Mouse (Mus musculus) stomach, embryonic 14.5 days (tissue): ENCODE measurements around the gene Mast2. TPM values are rescaled to one million over a fixed set of nuclear protein-coding genes. Genes with fewer than 3 reads are reported as not detected.

ENCODE experiments used
- ATAC-seq: fragments of 200-750 bp; cut with Nextera tagmentation; 2 replicates; pipeline ENCODE4 v1.8.0; 2017; ENCODE audit warnings: low read depth, moderate TSS enrichment; ENCODE audit not compliant: insufficient number of reproducible peaks, insufficient read depth, low FRiP score
- H3K27ac ChIP-seq: fragments of 300-500 bp; sonication (generic); 2 replicates; pipeline ENCODE4 v1.5.1; 2014; ENCODE audit warnings: mild to moderate bottlenecking, low read length, moderate library complexity, mixed read lengths
- H3K27me3 ChIP-seq: fragments of 300-500 bp; sonication (generic); 2 replicates; pipeline ENCODE4 v1.6.1; 2014; ENCODE audit warnings: low read length, control low read depth, mixed read lengths; ENCODE audit not compliant: control insufficient read depth, insufficient read depth
- H3K36me3 ChIP-seq: fragments of 300-500 bp; sonication (generic); 2 replicates; pipeline ENCODE4 v1.6.1; 2014; ENCODE audit warnings: mild to moderate bottlenecking, control low read depth, low read length, moderate library complexity, mixed read lengths; ENCODE audit not compliant: control insufficient read depth, insufficient read depth
- H3K4me1 ChIP-seq: fragments of 300-500 bp; sonication (generic); 2 replicates; pipeline ENCODE4 v1.6.1; 2014; ENCODE audit warnings: low read length, control low read depth, mixed read lengths; ENCODE audit not compliant: control insufficient read depth, insufficient read depth
- H3K4me2 ChIP-seq: fragments of 300-500 bp; sonication (generic); replicated peaks from 2 replicates; pipeline ENCODE4 v1.6.1; 2014; ENCODE audit warnings: low read depth, low read length, control low read depth
- H3K4me3 ChIP-seq: fragments of 300-500 bp; sonication (generic); 2 replicates; pipeline ENCODE4 v1.5.1; 2014; ENCODE audit warnings: low read depth, low read length, control low read depth
- H3K9ac ChIP-seq: fragments of 300-500 bp; sonication (generic); replicated peaks from 2 replicates; pipeline ENCODE4 v1.6.1; 2014; ENCODE audit warnings: low read depth, mild to moderate bottlenecking, control low read depth, low read length, moderate library complexity, mixed read lengths
- H3K9me3 ChIP-seq: fragments of 300-500 bp; sonication (generic); 2 replicates; pipeline ENCODE4 v1.6.1; 2016; ENCODE audit warnings: low read depth, low read length, control low read depth; ENCODE audit not compliant: control insufficient read depth
- WGBS: fragments of 180-500 bp; shearing (Covaris S2); extraction: QIAGEN DNeasy Blood & Tissue Kit; methylation state at CpG from one replicate; pipeline ENCODE4 v1.1.7; 2014; 5-methylcytosine and 5-hydroxymethylcytosine counted together
- polyA plus RNA-seq: library from polyadenylated mRNA; unstranded; fragments of >200 nt; fragmentation: Nextera tagmentation; extraction: Ambion mirVana; gene quantifications from 2 replicates; pipeline ENCODE4 v1.2.1, GENCODE M21; 2014

Gene Mast2
- polyA plus RNA-seq, 1 experiment from 2014 or later = 23.4 TPM

DNA sequence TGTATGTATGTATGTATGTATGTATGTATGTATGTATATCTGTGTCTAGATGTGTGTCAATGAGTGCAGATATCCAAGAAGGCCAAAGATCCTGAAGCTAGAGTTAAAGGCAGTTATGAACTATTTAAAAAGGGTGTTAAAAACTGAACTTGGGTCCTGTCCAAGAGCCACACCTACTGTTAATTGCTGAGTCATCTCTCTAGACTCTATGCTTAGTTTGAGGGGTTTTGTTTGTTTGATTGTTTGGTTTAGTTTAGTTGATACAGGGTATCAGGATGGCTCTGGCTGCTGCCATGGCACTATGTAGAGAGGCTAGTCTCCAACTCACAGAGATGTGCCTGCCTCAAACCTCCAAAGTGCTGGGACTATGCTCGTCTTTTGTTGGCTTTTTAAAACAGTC lies 61.3 kb downstream of the Mast2 start:
- WGBS = 85% methylated on average over 1 of the region's 1 CpGs
- ATAC-seq = no peak
- Histone ChIP-seq H3K27ac (no peak overlapping the region), H3K9ac (no peak overlapping the region), H3K4me2 (no peak overlapping the region), H3K4me3 (no peak overlapping the region), H3K36me3 (no peaks in the 10 kb centered on the region), H3K4me1 (0 out of 2 replicates have a peak, but pooled peaks cover 2% of the 10 kb centered on the region), H3K9me3 (no peaks in the 10 kb centered on the region), H3K27me3 (no peaks in the 10 kb centered on the region)

DNA sequence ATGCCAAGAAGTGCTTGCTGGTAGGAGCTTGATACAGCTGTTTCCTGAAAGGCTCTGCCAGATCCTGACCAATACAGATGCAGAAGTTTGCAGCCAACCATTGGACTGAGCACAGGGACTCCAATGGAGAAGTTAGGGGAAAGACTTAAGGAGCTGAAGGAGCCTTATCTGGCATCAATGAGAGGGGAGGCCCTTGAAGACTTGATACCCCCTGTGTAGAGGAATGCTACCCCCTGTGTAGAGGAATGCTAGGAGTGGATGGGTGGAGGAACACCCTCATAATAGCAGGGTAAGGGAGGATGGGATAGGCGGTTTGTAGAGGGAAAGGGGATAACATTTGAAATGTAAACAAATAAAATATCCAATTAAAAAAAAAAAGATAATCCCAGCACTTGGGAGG lies 65.9 kb downstream of the Mast2 start:
- Histone ChIP-seq H3K4me1 (no peaks in the 10 kb centered on the region), H3K36me3 (no peaks in the 10 kb centered on the region), H3K9ac (no peak overlapping the region), H3K27me3 (no peaks in the 10 kb centered on the region), H3K4me3 (no peak overlapping the region), H3K9me3 (no peaks in the 10 kb centered on the region), H3K27ac (no peak overlapping the region), H3K4me2 (no peak overlapping the region)
- no peak for ATAC-seq
- WGBS = 42% methylated on average over 1 of the region's 1 CpGs

DNA sequence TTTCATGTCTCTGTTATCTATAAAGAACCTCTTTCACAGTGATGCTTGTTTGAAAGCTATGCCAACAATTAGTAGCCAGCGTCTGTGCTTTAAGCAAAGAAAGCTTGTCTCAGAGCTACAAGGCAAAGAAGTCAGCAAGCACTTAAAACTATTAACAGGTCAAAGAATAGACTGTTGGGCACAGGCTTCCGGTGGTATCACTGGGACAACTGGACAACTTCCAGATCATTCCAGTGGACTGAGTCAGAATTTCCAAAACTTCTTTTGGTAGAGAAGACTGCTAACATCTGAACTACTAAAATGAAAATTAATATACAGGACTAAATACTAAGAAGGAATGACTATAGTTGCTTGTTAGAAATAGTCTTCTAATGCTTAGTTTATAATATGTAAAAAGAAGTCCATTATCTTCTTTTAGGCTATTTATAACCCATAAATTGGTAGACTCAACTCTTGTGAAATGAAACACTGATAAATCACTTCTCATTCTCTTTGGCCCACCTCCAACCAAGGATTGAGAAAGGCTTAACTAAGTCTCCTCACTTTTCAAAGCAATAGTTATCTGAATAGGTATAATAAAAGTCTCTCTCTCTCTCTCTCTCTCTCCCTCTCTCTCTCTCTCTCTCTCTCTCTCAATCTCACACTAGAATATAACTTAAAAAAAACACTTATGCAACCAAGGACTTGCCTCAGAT lies 85.9 kb downstream of the Mast2 start:
- no peak overlapping the region for H3K4me2 ChIP-seq
- H3K36me3 ChIP-seq = no peaks in the 10 kb centered on the region
- H3K9ac ChIP-seq = no peak overlapping the region
- no peak overlapping the region for H3K27ac ChIP-seq
- no peaks in the 10 kb centered on the region for H3K4me1 ChIP-seq
- H3K9me3 ChIP-seq = no peaks in the 10 kb centered on the region
- no peak overlapping the region for H3K4me3 ChIP-seq
- WGBS = 38% methylated on average over 2 of the region's 2 CpGs
- no peaks in the 10 kb centered on the region for H3K27me3 ChIP-seq
- ATAC-seq = no peak

DNA sequence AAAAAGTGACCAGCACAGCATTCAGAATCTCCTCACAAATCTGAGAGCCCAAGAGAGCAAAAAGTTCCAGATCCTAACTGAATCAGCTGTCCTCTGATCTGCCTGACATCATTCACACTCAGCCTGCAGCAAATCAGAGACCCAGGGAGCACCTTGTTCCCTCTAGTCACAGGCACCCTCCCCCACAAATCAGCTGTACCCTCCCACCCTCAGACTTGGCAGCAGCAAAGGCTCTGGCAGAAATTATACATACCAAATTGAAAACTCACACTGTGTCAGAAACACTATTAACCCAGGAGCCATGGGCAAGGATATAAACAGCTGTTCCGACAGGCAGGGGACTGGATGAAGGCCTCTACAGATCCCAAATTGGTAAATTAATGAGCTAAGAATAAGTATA lies 92.3 kb downstream of the Mast2 start:
- H3K9ac ChIP-seq = no peak overlapping the region
- WGBS = 58% methylated on average over 1 of the region's 1 CpGs
- H3K4me3 ChIP-seq = no peak overlapping the region
- ATAC-seq = no peak
- H3K9me3 ChIP-seq = no peaks in the 10 kb centered on the region
- no peaks in the 10 kb centered on the region for H3K27me3 ChIP-seq
- no peak overlapping the region for H3K4me2 ChIP-seq
- H3K4me1 ChIP-seq = no peaks in the 10 kb centered on the region
- H3K36me3 ChIP-seq = no peaks in the 10 kb centered on the region
- H3K27ac ChIP-seq = no peak overlapping the region

DNA sequence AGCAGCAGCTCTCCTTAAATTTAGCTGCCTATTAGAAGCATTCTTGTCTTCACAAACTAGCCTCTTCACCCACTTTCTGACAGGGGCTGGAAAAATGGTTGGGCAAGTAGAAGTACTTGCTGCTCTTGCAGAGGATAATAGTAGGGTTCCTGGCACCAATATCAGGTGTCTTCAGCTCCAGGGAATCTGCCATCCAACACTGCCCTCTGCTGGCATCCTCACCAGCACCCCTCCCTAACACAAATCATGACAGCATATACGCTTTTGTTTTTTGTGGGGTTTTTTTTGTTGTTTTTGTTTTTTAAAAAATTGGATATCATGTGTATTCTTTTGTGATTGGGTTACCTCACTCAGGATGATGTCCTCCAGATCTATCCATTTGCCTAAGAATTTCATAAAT lies 105.9 kb downstream of the Mast2 start:
- no peak overlapping the region for H3K4me3 ChIP-seq
- no peaks in the 10 kb centered on the region for H3K9me3 ChIP-seq
- no peaks in the 10 kb centered on the region for H3K4me1 ChIP-seq
- no peak overlapping the region for H3K4me2 ChIP-seq
- WGBS = 94% methylated on average over 1 of the region's 1 CpGs
- H3K27me3 ChIP-seq = no peaks in the 10 kb centered on the region
- no peaks in the 10 kb centered on the region for H3K36me3 ChIP-seq
- H3K27ac ChIP-seq = no peak overlapping the region
- H3K9ac ChIP-seq = no peak overlapping the region
- no peak for ATAC-seq

DNA sequence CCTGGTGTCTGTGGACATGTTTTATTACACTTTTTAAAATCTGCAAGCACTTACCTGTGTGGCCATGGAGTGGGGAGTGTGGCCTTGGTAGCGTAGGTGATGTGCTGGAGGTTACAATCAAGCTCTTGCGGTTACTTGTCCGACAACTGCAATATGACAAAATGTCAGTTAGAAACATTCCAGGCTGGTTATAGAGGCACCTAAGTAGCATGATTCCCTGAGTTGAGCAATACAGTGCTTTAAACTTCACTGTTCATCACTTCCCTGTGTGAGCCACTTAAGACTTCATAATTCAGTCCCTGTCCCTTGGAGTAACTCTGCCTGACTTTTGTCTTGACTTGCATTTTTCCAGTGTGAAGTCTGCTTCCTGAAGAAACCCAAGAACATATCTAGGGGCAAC lies 111.1 kb downstream of the Mast2 start:
- H3K27me3 ChIP-seq = no peaks in the 10 kb centered on the region
- no peaks in the 10 kb centered on the region for H3K9me3 ChIP-seq
- no peaks in the 10 kb centered on the region; the same call in 1 of the 2 replicates for H3K36me3 ChIP-seq
- no peak for ATAC-seq
- H3K27ac ChIP-seq = no peak overlapping the region
- WGBS = 96% methylated on average over 3 of the region's 3 CpGs
- no peak overlapping the region for H3K4me2 ChIP-seq
- no peak overlapping the region for H3K4me3 ChIP-seq
- H3K9ac ChIP-seq = no peak overlapping the region
- H3K4me1 ChIP-seq = no peaks in the 10 kb centered on the region

DNA sequence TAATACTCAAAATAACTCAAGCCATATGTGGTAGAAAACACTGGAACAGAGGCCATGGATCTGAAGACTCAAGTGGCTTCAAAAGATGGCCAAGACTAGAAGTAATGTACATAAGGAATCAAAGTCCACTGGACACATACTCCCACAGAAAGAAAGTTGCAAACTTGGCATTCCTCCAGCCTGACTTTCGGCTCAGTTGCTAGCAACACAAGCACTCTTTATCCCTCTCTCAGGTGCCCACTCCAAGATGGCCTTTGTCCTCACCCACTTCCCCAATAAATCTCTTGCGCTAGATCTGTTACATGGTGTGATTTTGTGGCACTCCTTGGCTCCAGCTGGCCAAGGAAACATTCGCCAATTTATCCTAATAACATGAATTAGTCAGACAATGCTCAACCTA lies 111.5 kb downstream of the Mast2 start:
- Histone ChIP-seq H3K9ac (no peak overlapping the region), H3K36me3 (no peaks in the 10 kb centered on the region; the same call in 1 of the 2 replicates), H3K4me1 (no peaks in the 10 kb centered on the region), H3K4me3 (no peak overlapping the region), H3K27ac (no peak overlapping the region), H3K27me3 (no peaks in the 10 kb centered on the region), H3K4me2 (no peak overlapping the region), H3K9me3 (no peaks in the 10 kb centered on the region)
- no peak for ATAC-seq
- WGBS = 80% methylated on average over 3 of the region's 3 CpGs

DNA sequence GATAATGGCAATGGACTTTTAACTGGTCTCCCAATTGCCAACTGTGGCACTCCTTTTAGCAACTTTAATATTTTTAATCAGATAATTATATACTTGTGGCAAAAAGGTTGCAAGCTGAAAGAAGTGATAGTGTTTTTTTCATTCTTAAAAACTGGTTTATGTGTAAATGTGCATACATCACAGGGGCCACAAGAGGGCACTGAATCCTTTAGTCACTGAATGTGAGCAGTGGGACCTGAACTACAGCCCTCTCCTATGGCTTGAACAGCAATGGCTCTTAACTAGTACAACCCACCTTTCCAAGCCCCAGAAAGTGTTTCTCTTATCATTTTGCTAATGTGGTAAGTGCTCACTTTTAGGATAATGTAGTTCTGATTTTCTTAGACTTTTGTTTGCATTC lies 121.9 kb downstream of the Mast2 start:
- Histone ChIP-seq H3K4me3 (no peak overlapping the region), H3K4me1 (no peaks in the 10 kb centered on the region), H3K4me2 (no peak overlapping the region), H3K27ac (no peak overlapping the region), H3K9ac (no peak overlapping the region), H3K27me3 (no peaks in the 10 kb centered on the region), H3K36me3 (no peaks in the 10 kb centered on the region), H3K9me3 (no peaks in the 10 kb centered on the region)
- ATAC-seq = no peak

DNA sequence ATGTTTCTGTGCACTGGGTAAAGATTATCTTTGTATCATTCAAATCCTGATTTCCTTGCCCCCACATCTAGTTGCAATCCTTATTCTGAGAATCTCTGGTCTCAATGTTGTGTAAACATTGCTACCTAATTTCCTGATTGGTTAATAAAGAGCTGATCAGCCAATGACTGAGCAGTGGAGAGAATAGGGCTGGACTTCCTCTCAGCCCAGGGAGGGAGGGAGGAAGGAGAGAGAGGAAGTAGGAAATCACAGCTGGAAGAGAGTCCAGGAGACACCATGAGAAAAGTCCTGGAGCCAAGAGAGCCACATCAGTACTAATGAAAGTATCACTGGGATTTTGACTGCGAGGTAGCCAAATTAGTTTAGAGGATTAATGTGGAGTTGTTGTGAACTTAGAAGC lies 127.7 kb downstream of the Mast2 start:
- ATAC-seq = no peak
- 77% methylated on average over 1 of the region's 1 CpGs for WGBS
- Histone ChIP-seq H3K9ac (no peak overlapping the region), H3K27me3 (no peaks in the 10 kb centered on the region), H3K27ac (no peak overlapping the region), H3K9me3 (no peaks in the 10 kb centered on the region), H3K4me2 (no peak overlapping the region), H3K4me3 (no peak overlapping the region), H3K4me1 (no peaks in the 10 kb centered on the region), H3K36me3 (no peaks in the 10 kb centered on the region)
